Mouse (Mus musculus) cerebellum, adult 2 months (tissue): ENCODE measurements around the gene Lasp1.

Experiments
- CTCF ChIP-seq: fragments of 200-500 bp; IDR thresholded peaks from 2 replicates; pipeline ENCODE4 v1.5.1; 2011; ENCODE audit warnings: low read depth, mild to moderate bottlenecking, control low read depth, low read length, moderate library complexity, borderline replicate concordance; ENCODE audit not compliant: insufficient read depth
- POLR2A ChIP-seq: fragments of 200-500 bp; IDR thresholded peaks from 2 replicates; pipeline ENCODE4 v1.6.1; 2011; ENCODE audit warnings: low read length, control low read depth, borderline replicate concordance; ENCODE audit not compliant: insufficient read depth

GRCm38 (mm10) chr11:97830501-97830900 lies 31.7 kb downstream of the Lasp1 start:
- TF ChIP-seq CTCF: no peak
- no peak for TF ChIP-seq POLR2A
